Mouse (Mus musculus) yolk sac, embryonic 10.5 days (tissue): ENCODE results near the gene Hspa2.

Experiments used
- DNase-seq: peaks from one replicate; pipeline ENCODE4 v3.0.0-alpha.2; 2017; ENCODE audit warnings: low spot score

Gene Hspa2

DNA sequence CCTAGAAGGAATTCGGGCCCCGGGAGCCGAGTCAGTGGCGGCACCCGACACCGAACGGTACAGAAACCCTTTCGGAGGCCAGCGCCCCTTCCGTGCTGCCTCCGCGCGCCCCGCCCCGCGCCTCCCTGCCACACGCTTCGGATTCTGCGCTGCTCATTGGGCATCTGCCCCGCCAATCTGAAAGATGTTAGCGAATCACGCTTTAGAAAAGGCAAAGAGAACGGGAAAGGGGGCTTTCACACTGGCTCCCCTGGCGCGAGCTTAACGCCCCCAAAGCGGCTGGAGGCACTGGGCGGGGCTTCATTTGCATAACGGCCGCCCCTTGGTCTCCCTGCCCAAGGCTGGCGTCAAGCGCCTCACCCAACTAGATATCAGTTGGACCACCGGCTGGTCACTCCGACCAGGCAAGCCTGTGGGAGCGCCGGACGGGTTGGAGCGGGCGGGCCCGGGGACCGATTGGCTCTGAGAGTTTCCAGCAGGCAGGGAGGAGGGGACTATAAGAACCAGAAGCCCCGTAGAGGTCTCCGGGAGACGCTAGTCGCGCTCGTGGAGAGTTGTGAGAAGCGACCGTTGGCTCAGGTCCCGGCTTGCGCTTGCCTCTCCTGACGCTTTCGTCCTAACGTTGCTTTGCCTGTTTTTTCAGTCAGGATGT, at the start of gene Hspa2:
Hspa2 (plus strand) TSS at position 291 of the 652 bp plus-strand sequence.
- DNase-seq = peak; percentile 99

GRCm38 (mm10) chr12:76360868-76361267, 43.1 kb upstream of the Hspa2 start:
- DNase-seq = no peak

DNA sequence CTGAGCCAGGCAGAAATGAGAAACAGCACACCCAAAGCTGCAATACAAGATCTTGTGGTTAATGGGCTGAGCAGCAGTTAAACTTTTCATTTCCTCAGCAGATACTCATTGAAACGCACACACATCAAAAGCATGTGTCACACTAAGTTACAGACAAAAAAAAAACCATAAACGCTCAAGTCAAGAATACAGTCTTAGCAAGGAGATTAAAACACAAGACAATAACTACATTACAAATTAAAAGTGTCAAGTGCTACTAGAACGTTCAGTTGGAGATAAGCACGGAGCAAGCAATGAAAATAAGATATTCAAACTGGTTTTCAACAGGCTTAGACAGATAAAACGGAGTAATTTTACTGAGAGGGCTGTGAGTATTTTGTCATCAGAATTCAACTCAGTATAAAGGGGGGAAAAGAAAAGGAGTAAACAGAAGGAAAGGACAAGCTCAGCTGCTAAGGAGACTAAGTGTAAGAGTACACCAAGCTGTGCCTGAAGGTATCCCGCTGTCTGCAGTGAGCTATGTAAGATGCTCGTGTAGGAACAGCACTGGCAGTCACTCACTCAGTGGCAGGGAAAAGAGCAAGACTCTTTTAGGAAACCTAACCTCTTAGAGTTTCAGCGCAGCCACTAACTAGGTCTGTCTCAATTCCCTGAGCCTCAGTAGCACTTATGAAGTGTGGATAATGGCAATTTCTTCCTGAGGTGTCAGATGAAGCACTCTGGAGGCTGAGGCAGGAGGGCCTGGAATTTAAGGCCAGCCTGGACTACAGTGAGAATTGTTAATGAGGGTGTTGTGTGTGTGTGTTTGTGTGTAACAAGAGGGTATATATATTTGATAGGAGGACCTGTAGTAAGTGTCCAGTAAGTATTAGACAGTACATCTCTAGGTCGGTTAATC, 42.3 kb upstream of the Hspa2 start:
- DNase-seq = no peak

GRCm38 (mm10) chr12:76362303-76362676, 41.7 kb upstream of the Hspa2 start:
- DNase-seq = no peak

GRCm38 (mm10) chr12:76366276-76366675, 37.7 kb upstream of the Hspa2 start:
- no peak for DNase-seq

DNA sequence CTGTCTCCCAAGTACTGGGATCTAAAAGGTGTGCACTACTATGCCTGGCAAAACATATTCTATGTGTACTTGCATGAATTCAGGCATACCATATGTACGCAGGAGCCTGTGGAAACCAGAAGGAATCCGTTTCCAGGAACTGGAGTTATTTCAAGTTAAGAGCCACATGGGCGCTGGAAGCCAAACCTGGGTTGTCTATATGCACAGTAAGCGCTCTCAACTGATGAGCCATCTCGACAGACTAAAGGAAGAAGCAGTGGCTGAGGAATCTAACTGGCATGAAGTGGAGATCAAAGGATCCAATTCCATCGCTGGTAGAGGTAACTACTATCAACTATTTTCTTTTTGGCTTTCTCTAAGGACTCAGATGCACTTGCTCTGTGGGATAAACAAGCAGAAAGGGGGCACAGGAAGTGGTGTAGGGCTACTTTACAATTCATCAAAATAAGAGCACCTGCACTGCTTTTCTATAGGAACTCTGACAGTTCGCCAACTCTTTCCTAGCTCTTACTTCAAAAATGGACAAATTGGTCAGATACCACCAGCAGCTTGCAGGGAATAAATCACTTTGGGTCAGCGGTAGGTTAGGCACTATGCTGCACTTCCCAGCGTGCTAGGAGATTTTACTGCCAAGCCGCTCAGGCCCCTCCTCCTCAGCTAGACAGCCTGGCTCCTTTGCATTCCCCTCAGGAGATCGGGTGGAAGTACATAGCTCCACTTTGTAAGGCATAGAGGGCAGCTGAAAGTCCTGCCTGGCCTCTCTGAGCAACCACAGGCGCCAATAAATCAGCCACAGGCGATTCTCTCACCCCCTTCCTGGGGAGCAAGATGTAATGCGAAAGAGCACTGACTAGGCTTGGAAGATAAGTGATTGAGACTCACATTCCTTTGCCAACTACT, 36.6 kb upstream of the Hspa2 start:
- peak; percentile 38 for DNase-seq

DNA sequence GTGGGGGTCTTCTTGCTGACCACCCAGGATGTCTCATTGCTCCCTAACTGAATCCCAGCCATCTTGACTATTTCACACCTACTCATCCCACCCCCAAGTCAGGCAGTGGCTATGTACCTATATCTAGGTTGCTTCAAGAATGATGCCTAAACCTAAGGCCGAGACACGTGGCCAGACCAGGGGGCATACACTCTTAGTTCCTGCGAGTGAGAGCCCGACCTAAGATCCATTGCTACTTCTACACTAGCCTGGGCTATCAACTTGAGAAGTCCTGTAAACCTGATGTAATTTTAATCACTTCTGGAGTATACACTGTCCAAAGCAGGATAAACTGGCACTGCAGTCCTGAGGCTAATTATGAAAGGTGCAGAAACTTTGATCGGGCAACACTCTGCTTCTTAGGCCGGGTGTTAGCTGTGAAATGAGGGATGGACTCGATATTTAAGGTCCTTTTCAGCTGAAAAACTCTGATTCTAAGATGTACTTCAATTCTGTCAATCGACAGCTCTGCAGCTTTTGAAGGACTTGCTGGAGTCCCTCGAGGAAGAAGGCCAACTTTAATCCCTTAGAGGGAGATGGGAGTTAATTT, 35.7 kb upstream of the Hspa2 start:
- DNase-seq = no peak

GRCm38 (mm10) chr12:76368790-76369205, 35.2 kb upstream of the Hspa2 start:
- peak; percentile 75 for DNase-seq

GRCm38 (mm10) chr12:76369206-76369977, 34.6 kb upstream of the Hspa2 start, which contains the start of gene Zbtb25:
TSS of gene Zbtb25 (minus strand) at chr12:76369602.
- peak; percentile 85 for DNase-seq

DNA sequence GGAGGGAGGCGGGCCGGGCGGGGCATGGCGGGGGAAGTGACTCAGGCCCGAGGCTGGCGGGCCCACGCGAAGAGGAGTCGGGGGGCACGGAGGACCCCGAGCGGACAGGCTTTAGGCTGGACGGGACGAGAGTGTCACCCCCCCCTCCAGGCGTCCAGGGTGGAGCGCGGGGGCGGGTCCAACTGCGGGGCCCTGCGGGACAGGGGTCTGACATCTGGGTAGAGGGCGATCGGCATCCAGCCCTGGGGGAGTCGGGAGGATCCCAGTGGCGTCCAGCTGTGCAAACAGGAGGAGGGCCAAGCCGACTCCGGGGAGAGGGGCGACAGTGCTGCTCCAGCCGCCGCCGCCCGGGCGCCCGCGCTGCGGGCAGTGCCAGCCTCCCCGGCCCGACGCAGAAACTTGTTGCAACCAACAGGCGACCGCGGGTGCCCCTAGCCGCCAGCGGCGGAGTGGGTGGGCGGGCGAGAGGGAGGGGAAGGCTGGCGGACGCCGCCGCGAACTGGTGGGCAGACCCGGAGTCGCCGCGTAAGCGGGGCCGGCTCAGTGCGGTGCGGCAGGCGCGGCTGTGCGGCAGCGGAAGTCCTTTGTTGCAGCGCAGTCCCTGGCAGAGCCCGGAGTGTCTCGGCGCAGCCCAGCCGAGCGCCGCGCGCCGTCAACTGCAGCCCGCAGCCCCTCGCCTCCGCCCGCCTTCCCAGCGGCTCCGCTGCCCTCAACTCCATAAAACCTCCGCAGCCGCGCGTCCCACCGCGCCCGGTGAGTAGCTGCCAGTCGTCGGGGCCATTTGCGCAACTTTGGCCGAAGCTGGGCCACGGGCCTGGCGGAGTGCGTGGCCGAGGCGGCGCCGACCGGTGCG, 33.8 kb upstream of the Hspa2 start, which contains the start of gene Zbtb1:
Zbtb1 (plus strand) TSS at position 289 of the 853 bp plus-strand sequence.
- peak; percentile 90 for DNase-seq

DNA sequence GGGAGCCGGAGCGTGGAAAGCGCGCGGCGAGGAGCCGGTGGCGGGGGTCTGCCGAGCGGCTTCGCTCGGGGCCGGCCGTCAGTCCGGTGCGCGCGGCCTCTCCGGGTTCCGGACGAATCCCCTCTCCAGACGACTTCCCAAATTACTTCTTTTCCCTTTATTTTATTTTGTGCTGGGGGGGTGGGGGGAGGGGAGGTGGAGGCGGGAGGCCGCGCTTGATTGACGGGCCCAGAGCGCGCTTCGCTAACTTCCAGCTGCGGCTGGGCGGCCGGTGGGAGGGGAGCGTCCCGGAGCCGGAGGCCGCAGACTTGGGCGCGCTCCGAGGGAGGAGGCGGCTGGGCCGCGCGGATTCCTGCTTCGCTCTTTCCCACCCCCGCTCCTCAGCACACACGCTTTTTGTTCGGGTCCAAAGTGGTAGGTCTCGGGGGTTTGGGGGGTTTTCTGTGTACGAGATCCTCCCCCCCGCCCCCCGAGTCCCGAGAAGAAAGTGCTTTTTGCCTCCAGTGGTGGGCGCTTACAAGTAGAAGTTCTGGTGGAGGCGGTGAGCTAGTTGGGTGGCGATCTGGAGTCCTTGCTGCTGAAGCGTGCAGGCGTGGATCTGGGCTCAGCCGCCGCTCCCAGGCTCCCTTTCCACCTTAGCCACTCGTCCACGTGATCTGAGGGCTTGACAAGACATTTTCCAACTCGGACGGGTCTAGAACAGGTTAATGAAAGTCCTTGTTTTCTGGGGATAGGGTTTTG, 33.0 kb upstream of the Hspa2 start:
- DNase-seq = peak; percentile 88

DNA sequence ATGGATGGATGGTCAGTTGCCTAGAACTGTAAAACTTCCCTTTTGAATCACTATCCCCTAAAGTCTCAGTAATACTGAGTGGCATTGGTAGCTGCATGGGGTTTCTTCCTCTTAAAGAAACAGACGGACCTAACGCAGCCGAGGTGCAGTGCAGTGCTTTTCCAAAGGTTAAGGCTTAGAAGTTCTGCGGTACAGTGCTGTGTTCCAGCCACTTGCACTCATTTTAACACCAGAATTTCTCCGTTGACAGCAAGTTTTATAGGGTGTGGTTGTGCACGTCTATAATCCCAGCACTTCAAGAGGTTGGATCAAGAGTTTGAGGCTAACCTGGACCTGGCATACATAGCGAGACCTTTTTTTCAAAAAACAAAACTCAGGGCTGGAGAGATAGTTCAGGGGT, 31.9 kb upstream of the Hspa2 start:
- DNase-seq = no peak

- no peak for DNase-seq
Measured at GRCm38 (mm10) chr12:76372881-76373818, 30.8 kb upstream of the Hspa2 start.

GRCm38 (mm10) chr12:76373991-76374390, 30.0 kb upstream of the Hspa2 start:
- no peak for DNase-seq

DNA sequence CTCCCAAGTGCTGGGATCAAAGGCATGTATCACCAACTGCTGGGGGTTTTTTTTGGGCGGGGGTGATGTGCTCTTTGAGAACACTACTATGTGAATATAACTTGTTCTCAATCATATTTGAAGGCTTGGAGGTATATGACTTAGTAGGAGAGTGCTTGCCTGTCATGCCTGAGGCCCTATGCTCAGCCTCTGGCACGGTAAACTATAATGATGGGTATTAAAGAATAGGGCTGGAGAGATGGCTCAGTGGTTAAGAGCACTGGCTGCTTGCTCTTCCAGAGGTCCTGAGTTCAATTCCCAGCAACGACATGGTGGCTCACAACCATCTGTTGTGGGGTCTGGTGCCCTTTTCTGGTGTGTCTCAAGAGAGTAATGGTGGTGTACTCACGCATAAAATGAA, 29.1 kb upstream of the Hspa2 start:
- no peak for DNase-seq

- DNase-seq = no peak
Measured at GRCm38 (mm10) chr12:76375506-76375905, 28.5 kb upstream of the Hspa2 start.

- no peak for DNase-seq
Measured at GRCm38 (mm10) chr12:76376649-76377048, 27.3 kb upstream of the Hspa2 start.

DNA sequence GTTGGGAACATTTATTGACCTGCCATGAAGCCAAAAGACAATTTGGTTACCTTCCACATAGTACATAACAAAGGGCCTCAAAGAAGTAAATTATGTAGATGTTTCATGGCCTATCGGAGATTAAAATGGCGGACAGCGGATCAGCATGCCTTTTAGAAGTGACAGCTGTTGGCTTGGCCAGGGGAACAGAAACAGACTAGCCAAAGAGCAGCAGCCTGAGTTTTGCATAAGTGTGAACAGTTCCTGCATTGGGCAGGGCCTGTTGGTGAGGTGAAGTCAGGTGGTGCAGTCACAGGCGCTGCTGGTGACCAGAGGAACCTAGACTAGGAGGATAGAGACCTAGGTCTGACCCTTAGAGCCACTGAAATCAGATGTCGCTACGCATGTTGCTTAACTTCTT, 26.9 kb upstream of the Hspa2 start:
- DNase-seq = no peak
